Mouse (Mus musculus): ENCODE data around the gene Tap1. TPM values are rescaled to one million over a fixed set of nuclear protein-coding genes. Genes with fewer than 3 reads are reported as not detected.

The Tap1 gene
- total and polyA plus RNA-seq, 3 experiments, result 102 to 184 (median 157) TPM

DNA sequence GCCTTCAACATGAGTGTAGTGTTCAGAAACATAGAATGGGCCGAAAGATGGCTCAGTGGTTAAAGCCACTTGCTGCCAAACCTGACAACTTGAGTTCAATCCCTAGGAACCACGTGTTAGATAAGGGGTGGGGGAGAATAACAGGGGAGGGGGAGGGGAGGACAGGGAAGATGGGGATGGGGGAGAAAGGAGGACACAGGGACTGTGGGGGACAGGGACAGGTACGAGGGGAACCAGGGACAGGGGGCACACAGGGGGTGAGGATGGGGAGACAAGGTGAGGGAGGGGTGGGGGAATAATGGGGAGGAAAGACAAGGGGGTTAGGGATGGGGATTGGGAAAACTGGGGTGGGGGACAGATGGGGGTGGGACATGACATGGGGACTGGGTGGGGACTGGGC lies 53.0 kb downstream of the Tap1 start:
- Histone ChIP-seq H3K27ac (ENCODE audit: insufficient read depth, low read depth) (no peak overlapping the region), H3K9me3 (replicated peaks; ENCODE audit: low read length) (peaks cover 10% of the 10 kb centered on the region), H3K4me2 (ENCODE audit: insufficient read depth, low read depth, poor library complexity, severe bottlenecking) (no peak overlapping the region), H3K4me3 (replicated peaks in 1 of 3; ENCODE audit: low read depth in 2 of 3, low read length in 2 of 3, poor library complexity in 1 of 3) (peak overlapping the region in 1 of 3 experiments; percentile 49), H3K9ac (ENCODE audit: insufficient read depth, low read depth) (no peak overlapping the region), H3K36me3 (replicated peaks in 1 of 2; ENCODE audit: control insufficient read depth in 1 of 2, insufficient read depth in 1 of 2, low read length in 1 of 2) (peaks cover 0 to 42% of the 10 kb centered on the region in 2 experiments), H3K27me3 (replicated peaks) (no peaks in the 10 kb centered on the region), H3K79me2 (replicated peaks; ENCODE audit: control insufficient read depth, extremely low read depth, insufficient read depth, poor library complexity, severe bottlenecking) (no peaks in the 10 kb centered on the region), H3K4me1 (ENCODE audit: control insufficient read depth in 1 of 2, insufficient read depth in 2 of 2) (peaks cover 0 to 23% of the 10 kb centered on the region in 2 experiments; a peak in 3 of 4 replicates)
- dilution Hi-C loops (cut with MboI; ENCODE audit: extremely low pct_ligation_motif_present, extremely low pct_unique_long_range_greater_than_20kb, low sequenced_read_pairs) (no loop called here), in situ Hi-C loops (cut with MboI; ENCODE audit: low pct_ligation_motif_present, low pct_unique_long_range_greater_than_20kb, low sequenced_read_pairs) (loop anchor here (10.0 kb wide), 1 partner anchor 314 kb away; no protein-coding TSS in a partner anchor)
- TF ChIP-seq POLR2AphosphoS2 (IDR thresholded peaks at IDR 0.05; ENCODE audit: low read depth, low read length) (no peak), MEF2A (IDR thresholded peaks at IDR 0.05; ENCODE audit: borderline replicate concordance, low read depth, low read length) (no peak)
- no peak for DNase-seq (ENCODE audit: extremely low read depth)

DNA sequence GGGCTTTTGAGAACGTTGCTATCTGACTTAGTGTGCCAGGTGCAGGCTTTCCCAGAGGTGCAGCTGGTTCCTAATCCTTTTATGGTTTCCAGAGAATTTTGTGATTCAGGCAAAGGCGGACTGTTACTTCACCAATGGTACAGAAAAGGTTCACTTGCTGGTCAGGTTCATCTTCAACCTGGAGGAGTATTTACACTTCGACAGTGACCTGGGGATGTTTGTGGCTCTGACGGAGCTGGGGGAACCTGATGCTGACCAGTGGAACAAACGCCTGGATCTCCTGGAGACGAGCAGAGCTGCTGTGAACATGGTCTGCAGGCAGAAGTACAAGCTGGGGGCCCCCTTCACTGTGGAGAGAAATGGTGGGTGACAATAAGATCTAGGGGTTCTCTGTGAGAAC lies 53.6 kb downstream of the Tap1 start:
- dilution Hi-C loops (cut with MboI; ENCODE audit: extremely low pct_ligation_motif_present, extremely low pct_unique_long_range_greater_than_20kb, low sequenced_read_pairs), result no loop called here
- TF ChIP-seq MAX (IDR thresholded peaks at IDR 0.05; ENCODE audit: low read length) (no peak), JUND (conservative IDR thresholded peaks at IDR 0.05; ENCODE audit: low read depth, low read length) (no peak), ZMIZ1 (IDR thresholded peaks at IDR 0.05; ENCODE audit: low read depth, low read length) (no peak), SMC3 (IDR thresholded peaks at IDR 0.05; ENCODE audit: low read depth, low read length) (no peak), PAX5 (IDR thresholded peaks at IDR 0.05; ENCODE audit: low read length) (no peak), USF1 (IDR thresholded peaks at IDR 0.05; ENCODE audit: low read depth, low read length) (no peak), ELF1 (IDR thresholded peaks at IDR 0.05; ENCODE audit: low read depth, low read length) (no peak), MAZ (IDR thresholded peaks at IDR 0.05; ENCODE audit: low read depth, low read length) (no peak), E2F4 (IDR thresholded peaks at IDR 0.05; ENCODE audit: insufficient replicate concordance, low read depth, low read length) (no peak), CHD1 (IDR thresholded peaks at IDR 0.05; ENCODE audit: low read depth, low read length) (no peak), NELFE (IDR thresholded peaks at IDR 0.05; ENCODE audit: low read depth, low read length) (no peak), HCFC1 (IDR thresholded peaks at IDR 0.05; ENCODE audit: low read depth, low read length) (no peak)
- no peaks in the 10 kb centered on the region for H3K79me2 ChIP-seq (replicated peaks; ENCODE audit: control insufficient read depth, extremely low read depth, insufficient read depth, poor library complexity, severe bottlenecking)
- no peaks in the 10 kb centered on the region for H3K27me3 ChIP-seq (replicated peaks)
- peaks cover 10% of the 10 kb centered on the region for H3K9me3 ChIP-seq (replicated peaks; ENCODE audit: low read length)
- DNase-seq (ENCODE audit: extremely low read depth), result no peak
- H3K36me3 ChIP-seq (replicated peaks in 1 of 2; ENCODE audit: control insufficient read depth in 1 of 2, insufficient read depth in 1 of 2, low read length in 1 of 2), result peaks cover 0 to 44% of the 10 kb centered on the region in 2 experiments
- no peak overlapping the region for H3K4me2 ChIP-seq (ENCODE audit: insufficient read depth, low read depth, poor library complexity, severe bottlenecking)
- no peak overlapping the region for H3K27ac ChIP-seq (ENCODE audit: insufficient read depth, low read depth)
- peaks cover 0 to 19% of the 10 kb centered on the region in 2 experiments; a peak in 3 of 4 replicates for H3K4me1 ChIP-seq (ENCODE audit: control insufficient read depth in 1 of 2, insufficient read depth in 2 of 2)
- in situ Hi-C loops (cut with MboI; ENCODE audit: low pct_ligation_motif_present, low pct_unique_long_range_greater_than_20kb, low sequenced_read_pairs), result loop anchor here (10.0 kb wide), 1 partner anchor 314 kb away; no protein-coding TSS in a partner anchor
- no peak overlapping the region for H3K9ac ChIP-seq (ENCODE audit: insufficient read depth, low read depth)
- no peak overlapping the region for H3K4me3 ChIP-seq (replicated peaks in 1 of 3; ENCODE audit: low read depth in 2 of 3, low read length in 2 of 3, poor library complexity in 1 of 3)

DNA sequence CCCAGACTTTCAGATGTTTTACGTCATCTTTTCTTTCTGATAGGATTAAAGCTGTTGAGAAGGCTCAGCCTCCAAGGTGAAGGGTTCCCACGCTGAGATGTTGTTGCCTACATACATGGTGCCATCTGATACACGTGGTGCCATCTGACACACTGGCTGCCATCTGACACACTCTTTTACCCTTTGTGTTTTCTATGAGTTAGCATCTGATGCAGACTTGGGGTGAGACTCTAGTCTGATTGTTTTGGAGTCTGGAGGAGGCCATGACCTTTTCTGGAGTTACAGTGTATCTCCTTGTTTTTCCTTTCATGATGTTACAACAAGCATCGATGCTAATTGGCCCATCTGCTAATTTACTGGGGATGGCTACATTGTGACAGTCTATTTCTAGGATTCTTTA lies 57.3 kb downstream of the Tap1 start:
- Histone ChIP-seq H3K4me3 (replicated peaks in 1 of 3; ENCODE audit: low read depth in 2 of 3, low read length in 2 of 3, poor library complexity in 1 of 3) (no peak overlapping the region), H3K9ac (ENCODE audit: insufficient read depth, low read depth) (no peak overlapping the region), H3K36me3 (replicated peaks in 1 of 2; ENCODE audit: control insufficient read depth in 1 of 2, insufficient read depth in 1 of 2, low read length in 1 of 2) (peaks cover 0 to 44% of the 10 kb centered on the region in 2 experiments), H3K27ac (ENCODE audit: insufficient read depth, low read depth) (no peak overlapping the region), H3K4me1 (ENCODE audit: control insufficient read depth in 1 of 2, insufficient read depth in 2 of 2) (peaks cover 0 to 16% of the 10 kb centered on the region in 2 experiments; a peak in 3 of 4 replicates), H3K79me2 (replicated peaks; ENCODE audit: control insufficient read depth, extremely low read depth, insufficient read depth, poor library complexity, severe bottlenecking) (no peaks in the 10 kb centered on the region), H3K9me3 (replicated peaks; ENCODE audit: low read length) (peaks cover 10% of the 10 kb centered on the region), H3K4me2 (ENCODE audit: insufficient read depth, low read depth, poor library complexity, severe bottlenecking) (no peak overlapping the region), H3K27me3 (replicated peaks) (no peaks in the 10 kb centered on the region)
- in situ Hi-C loops (cut with MboI; ENCODE audit: low pct_ligation_motif_present, low pct_unique_long_range_greater_than_20kb, low sequenced_read_pairs), result loop anchor here (5.0 to 10.0 kb wide), 3 partner anchors 103 to 310 kb away; no protein-coding TSS in a partner anchor
- TF ChIP-seq MAX (IDR thresholded peaks at IDR 0.05; ENCODE audit: low read length) (no peak), PAX5 (IDR thresholded peaks at IDR 0.05; ENCODE audit: low read length) (no peak), HCFC1 (IDR thresholded peaks at IDR 0.05; ENCODE audit: low read depth, low read length) (no peak), ZKSCAN1 (IDR thresholded peaks at IDR 0.05; ENCODE audit: borderline replicate concordance, low read depth, low read length) (no peak), E2F4 (IDR thresholded peaks at IDR 0.05; ENCODE audit: insufficient replicate concordance, low read depth, low read length) (no peak), KAT2A (IDR thresholded peaks at IDR 0.05; ENCODE audit: insufficient replicate concordance, low read length) (no peak), CHD1 (IDR thresholded peaks at IDR 0.05; ENCODE audit: low read depth, low read length) (no peak), MEF2A (IDR thresholded peaks at IDR 0.05; ENCODE audit: borderline replicate concordance, low read depth, low read length) (no peak), SIN3A (IDR thresholded peaks at IDR 0.05; ENCODE audit: low read length) (no peak), JUND (conservative IDR thresholded peaks at IDR 0.05; ENCODE audit: low read depth, low read length) (no peak), MAZ (IDR thresholded peaks at IDR 0.05; ENCODE audit: low read depth, low read length) (no peak), POLR2AphosphoS2 (IDR thresholded peaks at IDR 0.05; ENCODE audit: low read depth, low read length) (no peak), IRF4 (IDR thresholded peaks at IDR 0.05; ENCODE audit: low read depth, low read length) (no peak), ZNF384 (IDR thresholded peaks at IDR 0.05; ENCODE audit: low read depth, low read length) (no peak), MAFK (IDR thresholded peaks at IDR 0.05; ENCODE audit: insufficient replicate concordance, low read length) (no peak), ELF1 (IDR thresholded peaks at IDR 0.05; ENCODE audit: low read depth, low read length) (no peak)
- DNase-seq (ENCODE audit: extremely low read depth), result no peak
- dilution Hi-C loops (cut with MboI; ENCODE audit: extremely low pct_ligation_motif_present, extremely low pct_unique_long_range_greater_than_20kb, low sequenced_read_pairs), result no loop called here

Data from CH12.LX (cell line).